In the genomic region with DNA sequence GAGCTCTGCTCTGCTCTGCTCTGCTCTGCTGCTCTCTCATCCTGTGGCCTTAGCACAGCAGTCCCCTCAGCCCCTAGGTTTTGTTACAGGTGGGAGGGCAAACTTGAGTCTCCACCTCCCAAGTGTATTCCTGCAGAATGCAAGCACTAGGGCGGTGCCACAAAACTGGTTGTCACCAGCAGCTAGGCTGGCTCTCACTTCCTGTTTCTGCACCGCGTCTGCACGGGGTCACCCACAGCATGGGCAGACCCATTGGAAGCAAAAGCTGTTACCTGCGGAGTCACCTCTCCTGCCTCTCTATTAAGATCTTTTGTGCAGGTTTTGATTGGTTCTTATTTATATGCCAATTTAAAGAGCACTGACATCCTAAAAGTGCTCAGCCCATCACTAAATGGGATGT, we compare ENCODE assay signal across 7 mouse cellular contexts.
DNase-seq lines count a peak whose midpoint lies in the region; ATAC-seq and TF ChIP-seq lines count a peak whose summit lies in the region.
"Not testable (repeated sequence)": the region's sequence is repeated elsewhere in the genome, so short reads cannot be mapped to it uniquely, and the experiment has no call there.

No protein-coding gene starts in this region.

- H3K27ac ChIP-seq in CH12.LX (ENCODE audit: insufficient read depth, low read depth): not testable (repeated sequence)

- DNase-seq in A20 (ENCODE audit: low read depth, low spot score) (peak; percentile 67), CH12.LX (ENCODE audit: extremely low read depth) (peak; percentile 38)
- peak; percentile 1 for DNase-seq in thymus, postnatal 0 days (ENCODE audit: low spot score)

- in situ Hi-C loops in CH12.LX (cut with MboI; ENCODE audit: low pct_ligation_motif_present, low pct_unique_long_range_greater_than_20kb, low sequenced_read_pairs): not testable (repeated sequence)

- not testable (repeated sequence) for TF ChIP-seq EP300 in CH12.LX (IDR thresholded peaks at IDR 0.05; ENCODE audit: low read length)

- TF ChIP-seq RAD21 in CH12.LX (IDR thresholded peaks at IDR 0.05; ENCODE audit: low read depth, low read length): not testable (repeated sequence)

- TF ChIP-seq POLR2A in CH12.LX (IDR thresholded peaks at IDR 0.05; ENCODE audit: low read depth, low read length): not testable (repeated sequence)

- ATAC-seq in granulocyte monocyte progenitor cell, adult 5-6 weeks (replicated peaks; ENCODE audit: poor library complexity, severe bottlenecking): peak; percentile 90
- ATAC-seq in inflammation-experienced regulatory T-cells, adult 6 months: peak; percentile 74
- ATAC-seq in megakaryocyte, adult 5-6 weeks (ENCODE audit: poor library complexity, severe bottlenecking): peak; percentile 93
- peak; percentile 51 for ATAC-seq in monocyte, adult 5-6 weeks (replicated peaks; ENCODE audit: insufficient number of reproducible peaks, low FRiP score, low TSS enrichment, poor library complexity, severe bottlenecking)

- not testable (repeated sequence) for H3K79me2 ChIP-seq in CH12.LX (replicated peaks; ENCODE audit: control insufficient read depth, extremely low read depth, insufficient read depth, poor library complexity, severe bottlenecking)

- H3K4me2 ChIP-seq in CH12.LX (ENCODE audit: insufficient read depth, low read depth, poor library complexity, severe bottlenecking): not testable (repeated sequence)

- TF ChIP-seq CTCF in CH12.LX (conservative IDR thresholded peaks at IDR 0.05 in 1 of 2, IDR thresholded peaks at IDR 0.05 in 1 of 2; ENCODE audit: low read depth in 2 of 2, low read length in 2 of 2): not testable (repeated sequence)

- not testable (repeated sequence) for H3K36me3 ChIP-seq in CH12.LX (replicated peaks in 1 of 2; ENCODE audit: control insufficient read depth in 1 of 2, insufficient read depth in 1 of 2, low read length in 1 of 2)

- not testable (repeated sequence) for H3K9ac ChIP-seq in CH12.LX (ENCODE audit: insufficient read depth, low read depth)

- H3K27me3 ChIP-seq in CH12.LX (replicated peaks): not testable (repeated sequence)

- dilution Hi-C loops in CH12.LX (cut with MboI; ENCODE audit: extremely low pct_ligation_motif_present, extremely low pct_unique_long_range_greater_than_20kb, low sequenced_read_pairs): not testable (repeated sequence)

- H3K4me1 ChIP-seq in CH12.LX (ENCODE audit: control insufficient read depth in 1 of 2, insufficient read depth in 2 of 2): not testable (repeated sequence)

- not testable (repeated sequence) for H3K9me3 ChIP-seq in CH12.LX (replicated peaks; ENCODE audit: low read length)

- not testable (repeated sequence) for H3K4me3 ChIP-seq in CH12.LX (replicated peaks in 1 of 3; ENCODE audit: low read depth in 2 of 3, low read length in 2 of 3, poor library complexity in 1 of 3)

TF ChIP-seq in CH12.LX, 34 proteins besides CTCF, POLR2A, EP300 and RAD21:
- TF ChIP-seq ELF1 (IDR thresholded peaks at IDR 0.05; ENCODE audit: low read depth, low read length) (peak; percentile 40; the same call in 1 of the 2 replicates), IRF4 (IDR thresholded peaks at IDR 0.05; ENCODE audit: low read depth, low read length) (peak; percentile 32; the same call in 1 of the 2 replicates), BHLHE40 (IDR thresholded peaks at IDR 0.05; ENCODE audit: low read depth, low read length) (peak; percentile 55)
TF ChIP-seq in CH12.LX: peak in this region for 3; not testable (repeated sequence) for 31.

Comparison
In these comparisons a context has a peak if more than half of its experiments do, and no peak if none do; other contexts are left out.
1. DNase-seq: peak in every context shown above with its lines; median percentile 67 in A20; 38 in CH12.LX; 1 in thymus, postnatal 0 days.